Mouse (Mus musculus): ENCODE measurements around the gene Hnrnpa2b1.
"Not testable (repeated sequence)": the region's sequence is repeated elsewhere in the genome, so short reads cannot be mapped to it uniquely, and the experiment has no call there.

The Hnrnpa2b1 gene

GRCm38 (mm10) chr6:51469715-51470310 is at the start of gene Hnrnpa2b1:
Hnrnpa2b1 (minus strand) TSS chr6:51469894.
- peak; percentile 99 for DNase-seq (ENCODE audit: low spot score)

- DNase-seq (ENCODE audit: low spot score) = no peak
Measured at GRCm38 (mm10) chr6:51514860-51515259, 45.2 kb upstream of the Hnrnpa2b1 start.

- no peak for DNase-seq (ENCODE audit: low spot score)
Measured at GRCm38 (mm10) chr6:51513745-51514144, 44.1 kb upstream of the Hnrnpa2b1 start.

GRCm38 (mm10) chr6:51510946-51511345 is 41.3 kb upstream of the Hnrnpa2b1 start:
- DNase-seq (ENCODE audit: low spot score) = no peak

GRCm38 (mm10) chr6:51510094-51510493 is 40.4 kb upstream of the Hnrnpa2b1 start:
- DNase-seq (ENCODE audit: low spot score) = peak; percentile 63

- DNase-seq (ENCODE audit: low spot score) = peak; percentile 83
Measured at GRCm38 (mm10) chr6:51508750-51509648, 39.3 kb upstream of the Hnrnpa2b1 start.

- no peak for DNase-seq (ENCODE audit: low spot score)
Measured at GRCm38 (mm10) chr6:51507556-51507955, 37.9 kb upstream of the Hnrnpa2b1 start.

GRCm38 (mm10) chr6:51505671-51506070 is 36.0 kb upstream of the Hnrnpa2b1 start:
- DNase-seq (ENCODE audit: low spot score) = no peak

- DNase-seq (ENCODE audit: low spot score) = no peak
Measured at GRCm38 (mm10) chr6:51497321-51498111, 27.8 kb upstream of the Hnrnpa2b1 start.

GRCm38 (mm10) chr6:51489787-51490186 is 20.1 kb upstream of the Hnrnpa2b1 start:
- no peak for DNase-seq (ENCODE audit: low spot score)

GRCm38 (mm10) chr6:51486731-51487130 is 17.0 kb upstream of the Hnrnpa2b1 start:
- no peak for DNase-seq (ENCODE audit: low spot score)

- no peak for DNase-seq (ENCODE audit: low spot score)
Measured at GRCm38 (mm10) chr6:51486076-51486710, 16.5 kb upstream of the Hnrnpa2b1 start.

GRCm38 (mm10) chr6:51485646-51486045 is 16.0 kb upstream of the Hnrnpa2b1 start:
- DNase-seq (ENCODE audit: low spot score) = no peak

- DNase-seq (ENCODE audit: low spot score) = not testable (repeated sequence)
Measured at GRCm38 (mm10) chr6:51484556-51484955, 14.9 kb upstream of the Hnrnpa2b1 start.

- DNase-seq (ENCODE audit: low spot score) = no peak
Measured at GRCm38 (mm10) chr6:51483861-51484260, 14.2 kb upstream of the Hnrnpa2b1 start.

GRCm38 (mm10) chr6:51481548-51481947 is 11.9 kb upstream of the Hnrnpa2b1 start:
- no peak for DNase-seq (ENCODE audit: low spot score)

GRCm38 (mm10) chr6:51479136-51479731 is 9.5 kb upstream of the Hnrnpa2b1 start:
- DNase-seq (ENCODE audit: low spot score) = no peak

GRCm38 (mm10) chr6:51472213-51472612 is 2.5 kb upstream of the Hnrnpa2b1 start:
- no peak for DNase-seq (ENCODE audit: low spot score)

- DNase-seq (ENCODE audit: low spot score) = no peak
Measured at GRCm38 (mm10) chr6:51471782-51472181, 2.1 kb upstream of the Hnrnpa2b1 start.

GRCm38 (mm10) chr6:51471179-51471505 is 1.4 kb upstream of the Hnrnpa2b1 start:
- DNase-seq (ENCODE audit: low spot score) = no peak

GRCm38 (mm10) chr6:51470311-51471178 is 851 bp upstream of the Hnrnpa2b1 start, which contains the start of gene Cbx3:
Cbx3 (plus strand) TSS chr6:51470360.
- DNase-seq (ENCODE audit: low spot score) = peak; percentile 69
